Mouse (Mus musculus) lung, adult 2 months (tissue): ENCODE measurements around the gene Cacna1c.

ENCODE experiments used
- CTCF ChIP-seq: fragments of 200-500 bp; IDR thresholded peaks from 2 replicates; pipeline ENCODE4 v1.5.1; 2011; ENCODE audit warnings: mild to moderate bottlenecking, low read length, control low read depth; ENCODE audit not compliant: insufficient read depth
- POLR2A ChIP-seq: fragments of 200-500 bp; IDR thresholded peaks from 2 replicates; pipeline ENCODE4 v1.6.1; 2011; ENCODE audit warnings: low read depth, mild to moderate bottlenecking, control low read depth, low read length, borderline replicate concordance; ENCODE audit errors: extremely low read depth

GRCm38 (mm10) chr6:119217661-119218060, 21.4 kb upstream of the Cacna1c start:
- TF ChIP-seq CTCF (no peak), POLR2A (no peak)
